Mouse (Mus musculus): ENCODE data around the gene Mphosph9. TPM values are rescaled to one million over a fixed set of nuclear protein-coding genes. Genes with fewer than 3 reads are reported as not detected.
"Not testable (repeated sequence)": the region's sequence is repeated elsewhere in the genome, so short reads cannot be mapped to it uniquely, and the experiment has no call there.

Mphosph9 gene
- total RNA-seq, 2 experiments from 2014 or later: 3.1 to 3.3 TPM

- no peak for DNase-seq (ENCODE audit: low spot score)
Observed at GRCm38 (mm10) chr5:124240841-124241685, 86.7 kb downstream of the Mphosph9 start.

GRCm38 (mm10) chr5:124236180-124236579 is 91.6 kb downstream of the Mphosph9 start:
- DNase-seq (ENCODE audit: low spot score): no peak

GRCm38 (mm10) chr5:124234778-124235177 is 93.0 kb downstream of the Mphosph9 start:
- no peak for DNase-seq (ENCODE audit: low spot score)

GRCm38 (mm10) chr5:124233874-124234661 is 93.7 kb downstream of the Mphosph9 start:
- peak; percentile 40 for DNase-seq (ENCODE audit: low spot score)

GRCm38 (mm10) chr5:124233144-124233465 is 94.7 kb downstream of the Mphosph9 start:
- DNase-seq (ENCODE audit: low spot score): no peak

GRCm38 (mm10) chr5:124232360-124233143 is 95.2 kb downstream of the Mphosph9 start:
- no peak for DNase-seq (ENCODE audit: low spot score)

- DNase-seq (ENCODE audit: low spot score): no peak
Observed at GRCm38 (mm10) chr5:124230461-124230860, 97.3 kb downstream of the Mphosph9 start.

GRCm38 (mm10) chr5:124227193-124227592 is 100.6 kb downstream of the Mphosph9 start:
- no peak for DNase-seq (ENCODE audit: low spot score)

GRCm38 (mm10) chr5:124226494-124226893 is 101.3 kb downstream of the Mphosph9 start:
- DNase-seq (ENCODE audit: low spot score): no peak

- DNase-seq (ENCODE audit: low spot score): no peak
Observed at GRCm38 (mm10) chr5:124225891-124226290, 101.9 kb downstream of the Mphosph9 start.

GRCm38 (mm10) chr5:124224321-124225092 is 103.3 kb downstream of the Mphosph9 start:
- no peak for DNase-seq (ENCODE audit: low spot score)

GRCm38 (mm10) chr5:124223574-124223973 is 104.2 kb downstream of the Mphosph9 start:
- no peak for DNase-seq (ENCODE audit: low spot score)

- DNase-seq (ENCODE audit: low spot score): peak; percentile 45
Observed at GRCm38 (mm10) chr5:124222696-124223095, 105.1 kb downstream of the Mphosph9 start.

- no peak for DNase-seq (ENCODE audit: low spot score)
Observed at GRCm38 (mm10) chr5:124221736-124222040, 106.1 kb downstream of the Mphosph9 start.

- DNase-seq (ENCODE audit: low spot score): peak; percentile 88
Observed at GRCm38 (mm10) chr5:124221037-124221735, 106.6 kb downstream of the Mphosph9 start.

- no peak for DNase-seq (ENCODE audit: low spot score)
Observed at GRCm38 (mm10) chr5:124220551-124220950, 107.2 kb downstream of the Mphosph9 start.

GRCm38 (mm10) chr5:124219431-124219830 is 108.3 kb downstream of the Mphosph9 start:
- no peak for DNase-seq (ENCODE audit: low spot score)

- DNase-seq (ENCODE audit: low spot score): no peak
Observed at GRCm38 (mm10) chr5:124218986-124219385, 108.8 kb downstream of the Mphosph9 start.

- no peak for DNase-seq (ENCODE audit: low spot score)
Observed at GRCm38 (mm10) chr5:124217566-124218249, 110.1 kb downstream of the Mphosph9 start.

- DNase-seq (ENCODE audit: low spot score): not testable (repeated sequence)
Observed at GRCm38 (mm10) chr5:124217092-124217491, 110.7 kb downstream of the Mphosph9 start.
